Mouse (Mus musculus) hindbrain, embryonic 15.5 days (tissue): ENCODE measurements at regions not wholly inside any gene's neighbourhood (a gene's known extent, or its start where the extent isn't known, plus 50 kb on each side); places are given as distances from the start of the nearest gene placed in this dataset.
A peak's percentile ranks its signal among the peaks of the same experiment; 100 is the strongest.

ENCODE experiments used
- ATAC-seq: fragments of 200-750 bp; cut with Nextera tagmentation; 2 replicates; pipeline ENCODE4 v1.8.0; 2017; ENCODE audit warnings: low read depth, moderate number of reproducible peaks, moderate TSS enrichment; ENCODE audit not compliant: low FRiP score
- H3K27ac ChIP-seq: fragments of 300-500 bp; sonication (generic); replicated peaks from 2 replicates; pipeline ENCODE4 v1.5.1; 2015; ENCODE audit warnings: mild to moderate bottlenecking, inconsistent platforms
- H3K27me3 ChIP-seq: fragments of 300-500 bp; sonication (generic); 2 replicates; pipeline ENCODE4 v1.6.1; 2015; ENCODE audit warnings: control low read depth, inconsistent platforms
- H3K36me3 ChIP-seq: fragments of 300-500 bp; sonication (generic); 2 replicates; pipeline ENCODE4 v1.6.1; 2015; ENCODE audit warnings: control low read depth, inconsistent platforms
- H3K4me1 ChIP-seq: fragments of 300-500 bp; sonication (generic); replicated peaks from 2 replicates; pipeline ENCODE4 v1.6.1; 2015; ENCODE audit warnings: control low read depth, inconsistent platforms
- H3K4me2 ChIP-seq: fragments of 300-500 bp; sonication (generic); 2 replicates; pipeline ENCODE4 v1.6.1; 2015; ENCODE audit warnings: moderate library complexity, mild to moderate bottlenecking, inconsistent platforms
- H3K4me3 ChIP-seq: fragments of 300-500 bp; sonication (generic); 2 replicates; pipeline ENCODE4 v1.5.1; 2015; ENCODE audit warnings: mild to moderate bottlenecking, inconsistent platforms
- H3K9ac ChIP-seq: fragments of 300-500 bp; sonication (generic); 2 replicates; pipeline ENCODE4 v1.6.1; 2015; ENCODE audit warnings: inconsistent platforms
- H3K9me3 ChIP-seq: fragments of 300-500 bp; sonication (generic); 2 replicates; pipeline ENCODE4 v1.6.1; 2016; ENCODE audit warnings: control low read depth, inconsistent platforms
- WGBS: fragments of 180-500 bp; shearing (Covaris S2); methylation state at CpG from one replicate; pipeline ENCODE4 v1.1.7; 2015; 5-methylcytosine and 5-hydroxymethylcytosine counted together

DNA sequence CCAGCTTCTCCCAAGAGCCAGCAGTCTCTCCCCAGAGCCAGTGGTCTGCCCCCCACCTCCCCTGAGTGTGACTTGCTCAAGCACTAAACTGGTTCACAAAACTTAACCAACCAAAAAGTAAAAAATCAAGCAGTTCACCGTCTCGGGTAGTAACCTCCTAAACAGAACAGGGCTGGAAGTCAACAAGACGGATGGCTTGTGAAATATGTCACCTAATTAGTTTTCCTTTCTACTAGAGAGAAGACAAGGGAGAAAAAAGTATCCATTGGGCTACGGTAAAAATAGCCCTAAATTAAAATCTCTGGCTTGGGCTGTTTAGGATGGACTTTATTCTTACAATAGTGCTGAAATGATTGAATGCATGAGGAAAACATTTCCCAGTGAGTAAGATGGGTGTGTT is 108.6 kb downstream of the Foxb1 start:
- Histone ChIP-seq H3K4me1 (no peaks in the 10 kb centered on the region), H3K27ac (no peak overlapping the region), H3K9me3 (no peaks in the 10 kb centered on the region), H3K27me3 (no peaks in the 10 kb centered on the region), H3K4me2 (no peak overlapping the region), H3K4me3 (no peak overlapping the region), H3K36me3 (no peaks in the 10 kb centered on the region), H3K9ac (no peak overlapping the region)
- WGBS: 57% methylated on average over 4 of the region's 4 CpGs
- no peak for ATAC-seq

DNA sequence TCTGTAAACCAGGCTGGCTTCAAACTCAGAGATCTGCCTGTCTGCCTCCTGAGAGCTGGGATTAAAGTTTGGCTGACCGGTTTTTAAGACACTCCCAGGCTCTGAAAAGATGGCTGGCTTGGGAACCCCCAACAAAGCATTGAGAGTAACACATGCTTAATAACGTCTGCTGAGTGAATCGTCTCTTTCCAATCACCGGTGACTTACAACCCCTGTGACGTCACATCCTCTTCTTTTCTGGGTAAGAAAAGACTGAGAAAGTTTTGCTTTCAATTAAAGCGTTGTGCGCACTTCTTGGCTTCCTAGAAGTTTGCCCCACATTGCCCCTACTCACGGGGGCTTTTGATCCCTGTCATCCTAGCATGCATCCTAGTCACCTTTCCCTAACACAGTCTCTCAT is 109.1 kb downstream of the Foxb1 start:
- Histone ChIP-seq H3K27ac (no peak overlapping the region), H3K4me1 (no peaks in the 10 kb centered on the region), H3K9me3 (no peaks in the 10 kb centered on the region), H3K4me2 (no peak overlapping the region), H3K9ac (no peak overlapping the region), H3K4me3 (no peak overlapping the region), H3K27me3 (no peaks in the 10 kb centered on the region), H3K36me3 (no peaks in the 10 kb centered on the region)
- no peak for ATAC-seq
- 76% methylated on average over 8 of the region's 8 CpGs for WGBS

DNA sequence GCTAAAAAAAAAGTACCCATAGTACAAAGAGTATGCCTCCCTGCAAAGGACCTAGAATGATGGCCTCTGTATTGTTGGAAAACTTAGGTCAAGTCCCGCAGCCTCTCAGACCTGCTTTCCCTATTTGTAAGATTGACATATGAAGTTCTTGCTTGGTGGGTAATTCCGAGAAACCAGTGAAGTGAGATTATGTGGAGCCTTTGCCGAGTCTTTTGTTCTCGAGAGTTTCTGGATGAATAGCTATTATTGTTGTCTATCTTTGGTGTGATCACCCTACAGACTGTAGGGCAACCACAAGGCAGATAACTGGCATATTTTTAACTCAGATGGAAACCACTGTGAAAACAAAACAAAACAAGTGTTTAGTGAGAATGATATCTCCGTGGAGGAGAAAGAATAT is 118.1 kb downstream of the Foxb1 start:
- Histone ChIP-seq H3K4me2 (no peak overlapping the region), H3K4me3 (no peak overlapping the region), H3K9me3 (no peaks in the 10 kb centered on the region), H3K36me3 (no peaks in the 10 kb centered on the region), H3K9ac (no peak overlapping the region), H3K27me3 (no peaks in the 10 kb centered on the region), H3K27ac (no peak overlapping the region), H3K4me1 (no peaks in the 10 kb centered on the region)
- ATAC-seq: no peak
- 52% methylated on average over 5 of the region's 5 CpGs for WGBS

DNA sequence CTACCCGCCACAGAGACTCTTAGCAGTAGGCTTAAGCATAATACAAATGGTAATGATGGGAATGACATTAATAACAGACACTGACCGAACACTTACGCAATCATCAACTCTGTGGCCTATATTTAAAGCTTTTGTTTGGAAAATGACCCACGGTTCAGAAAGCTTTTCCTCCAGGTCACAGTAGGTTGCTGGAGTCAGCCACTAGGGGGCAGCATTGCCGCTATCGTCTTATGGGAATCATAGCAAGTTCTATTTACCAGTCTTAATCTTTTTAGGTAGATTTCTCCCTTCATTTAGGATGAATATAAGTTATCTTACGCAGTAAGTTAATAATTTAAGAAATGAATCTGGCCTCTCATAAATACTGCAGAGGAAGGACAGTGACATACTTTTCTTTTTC is 137.4 kb downstream of the Foxb1 start:
- 16% methylated on average over 7 of the region's 7 CpGs for WGBS

DNA sequence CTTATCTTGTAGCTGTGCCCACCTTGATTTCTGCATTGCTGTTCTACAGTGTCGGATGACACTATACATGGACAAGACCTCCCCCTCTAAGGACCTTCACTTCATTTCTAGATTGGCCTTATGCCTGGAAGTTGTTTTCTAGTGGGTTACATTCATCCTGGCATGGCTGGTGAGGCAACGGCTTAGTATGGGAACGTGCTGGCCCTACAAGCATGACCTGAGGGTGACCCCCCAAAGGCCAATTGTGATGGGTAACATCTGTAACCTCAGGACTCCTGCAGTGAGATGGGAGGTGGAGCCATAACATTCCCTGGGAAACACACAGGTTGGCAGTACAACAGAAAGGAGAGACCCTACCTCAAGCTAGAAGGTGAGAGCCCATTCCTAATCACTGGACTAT is 139.7 kb downstream of the Foxb1 start:
- Histone ChIP-seq H3K4me3 (no peak overlapping the region), H3K9me3 (no peaks in the 10 kb centered on the region), H3K4me2 (no peak overlapping the region), H3K36me3 (no peaks in the 10 kb centered on the region), H3K9ac (no peak overlapping the region), H3K4me1 (no peaks in the 10 kb centered on the region), H3K27me3 (no peaks in the 10 kb centered on the region), H3K27ac (no peak overlapping the region)
- ATAC-seq: no peak
- 62% methylated on average over 3 of the region's 3 CpGs for WGBS

More for the DNA sequence above, 137.4 kb downstream of the Foxb1 start:
- no peak overlapping the region for H3K9ac ChIP-seq
- no peak overlapping the region for H3K4me2 ChIP-seq
- H3K9me3 ChIP-seq: no peaks in the 10 kb centered on the region
- ATAC-seq: no peak
- no peaks in the 10 kb centered on the region for H3K4me1 ChIP-seq
- H3K4me3 ChIP-seq: no peak overlapping the region
- H3K36me3 ChIP-seq: no peaks in the 10 kb centered on the region
- no peaks in the 10 kb centered on the region for H3K27me3 ChIP-seq
- no peak overlapping the region for H3K27ac ChIP-seq

DNA sequence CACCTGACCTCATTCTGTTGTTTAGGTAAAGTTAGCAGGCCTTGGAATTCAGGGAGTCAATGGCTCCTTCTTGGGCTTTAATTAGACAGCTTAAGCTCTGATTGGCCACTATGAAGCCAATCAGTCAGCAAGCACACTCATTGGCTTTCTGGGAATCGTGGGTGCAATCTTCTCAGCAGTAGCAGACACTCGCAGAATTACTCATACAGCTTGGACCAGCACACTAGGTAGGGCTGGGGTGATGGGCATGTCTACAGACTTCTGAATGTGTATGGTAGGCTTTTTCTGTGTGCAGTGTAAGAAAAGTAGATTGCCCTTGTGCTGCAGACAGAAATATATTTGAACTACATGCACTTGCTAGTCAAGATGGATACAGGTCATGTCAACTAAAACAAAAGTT is 143.4 kb downstream of the Foxb1 start:
- no peak overlapping the region for H3K27ac ChIP-seq
- H3K36me3 ChIP-seq: no peaks in the 10 kb centered on the region
- no peaks in the 10 kb centered on the region for H3K27me3 ChIP-seq
- no peaks in the 10 kb centered on the region for H3K9me3 ChIP-seq
- no peak for ATAC-seq
- H3K4me2 ChIP-seq: no peak overlapping the region
- no peak overlapping the region for H3K4me3 ChIP-seq
- 88% methylated on average over 2 of the region's 2 CpGs for WGBS
- no peak overlapping the region for H3K9ac ChIP-seq
- no peaks in the 10 kb centered on the region for H3K4me1 ChIP-seq

DNA sequence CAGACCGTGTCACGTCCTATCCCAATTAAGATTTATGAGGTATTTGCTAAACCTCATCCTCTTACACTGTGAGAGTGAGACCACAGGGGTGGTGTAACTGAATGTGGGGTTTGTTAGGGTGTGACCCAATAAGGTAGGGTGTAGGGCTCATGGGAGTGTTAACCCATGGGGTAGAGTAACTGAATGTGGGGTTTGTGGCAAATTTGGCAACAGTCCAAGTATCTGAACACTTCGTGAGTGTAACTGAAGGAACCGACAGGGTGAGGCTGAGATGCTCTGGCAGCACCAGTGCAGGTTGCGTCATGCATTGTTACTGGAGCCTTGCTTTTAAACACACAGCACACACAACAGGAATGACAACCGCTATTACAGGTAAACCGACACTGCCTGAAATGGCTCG is 144.1 kb downstream of the Anxa2 start:
- H3K9me3 ChIP-seq: no peaks in the 10 kb centered on the region
- no peak for ATAC-seq
- no peak overlapping the region for H3K9ac ChIP-seq
- no peak overlapping the region for H3K4me2 ChIP-seq
- H3K4me1 ChIP-seq: no peaks in the 10 kb centered on the region; the same call in 1 of the 2 replicates
- H3K4me3 ChIP-seq: no peak overlapping the region
- 78% methylated on average over 8 of the region's 8 CpGs for WGBS
- H3K27me3 ChIP-seq: no peaks in the 10 kb centered on the region
- no peak overlapping the region for H3K27ac ChIP-seq
- H3K36me3 ChIP-seq: no peaks in the 10 kb centered on the region

DNA sequence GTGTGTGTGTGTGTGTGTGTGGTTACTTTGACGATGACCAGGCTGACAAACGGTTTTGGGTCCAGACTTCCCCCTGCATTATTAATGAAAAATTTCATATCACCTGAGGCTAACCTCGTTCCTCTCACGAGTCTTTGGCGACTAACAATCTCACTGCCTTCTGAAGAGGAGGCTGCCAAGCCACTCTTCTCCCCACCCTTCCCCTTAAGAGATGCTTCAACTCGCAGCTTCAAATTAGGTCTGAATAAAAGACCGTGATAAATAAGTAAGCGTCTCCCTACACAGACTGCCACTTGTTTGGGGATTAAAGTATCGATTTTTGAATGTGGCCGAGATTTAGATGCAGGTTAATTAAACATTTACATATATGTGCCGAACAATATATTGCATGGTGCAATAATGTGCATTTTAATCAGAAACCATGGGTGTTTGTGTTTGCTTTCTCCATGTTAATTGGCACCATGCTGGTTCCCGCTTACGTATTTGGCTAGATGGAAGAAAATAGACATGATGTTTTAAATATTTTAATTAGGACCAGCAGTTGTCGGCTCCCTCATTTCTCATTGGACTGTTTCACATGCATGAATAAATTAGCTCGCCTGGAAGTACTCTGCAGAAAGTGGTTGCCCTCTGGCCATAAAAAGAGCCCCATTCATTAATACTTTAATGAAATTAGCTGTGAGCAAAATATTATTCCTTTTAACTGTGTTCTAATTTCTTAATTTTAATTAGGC is 139.1 kb downstream of the Anxa2 start:
- Histone ChIP-seq H3K4me3 (no peak overlapping the region), H3K27ac (no peak overlapping the region), H3K36me3 (no peaks in the 10 kb centered on the region), H3K9me3 (no peaks in the 10 kb centered on the region), H3K4me1 (no peaks in the 10 kb centered on the region; the same call in 1 of the 2 replicates), H3K27me3 (no peaks in the 10 kb centered on the region), H3K4me2 (peak overlapping the region; percentile 19; the same call in 1 of the 2 replicates), H3K9ac (no peak overlapping the region)
- WGBS: 36% methylated on average over 15 of the region's 15 CpGs
- peak; percentile 45; the same call in 1 of the 2 replicates for ATAC-seq

DNA sequence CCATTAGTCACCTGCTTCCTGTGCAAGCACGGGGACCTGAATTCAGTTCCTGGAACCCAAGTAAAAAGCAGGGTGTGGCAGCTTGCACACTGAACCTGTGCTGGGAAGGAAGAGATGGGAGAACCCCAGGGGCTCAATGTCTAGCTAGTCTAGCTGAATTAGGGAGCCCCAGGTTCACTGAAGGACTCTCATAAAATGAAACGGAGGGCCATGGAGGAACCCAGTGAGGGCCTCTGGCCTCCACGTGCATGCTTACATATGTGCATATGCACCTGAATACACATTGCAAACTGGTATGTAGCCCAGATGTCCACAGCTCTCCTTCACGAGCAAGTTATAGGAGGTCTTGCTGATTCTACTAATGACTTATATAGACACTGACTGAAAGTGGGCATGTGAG is 135.4 kb downstream of the Anxa2 start:
- H3K9me3 ChIP-seq: no peaks in the 10 kb centered on the region
- H3K4me2 ChIP-seq: no peak overlapping the region
- no peak for ATAC-seq
- H3K27ac ChIP-seq: no peak overlapping the region
- no peak overlapping the region for H3K9ac ChIP-seq
- H3K4me1 ChIP-seq: no peaks in the 10 kb centered on the region; the same call in 1 of the 2 replicates
- no peaks in the 10 kb centered on the region for H3K27me3 ChIP-seq
- 82% methylated on average over 4 of the region's 4 CpGs for WGBS
- H3K36me3 ChIP-seq: no peaks in the 10 kb centered on the region
- H3K4me3 ChIP-seq: no peak overlapping the region

DNA sequence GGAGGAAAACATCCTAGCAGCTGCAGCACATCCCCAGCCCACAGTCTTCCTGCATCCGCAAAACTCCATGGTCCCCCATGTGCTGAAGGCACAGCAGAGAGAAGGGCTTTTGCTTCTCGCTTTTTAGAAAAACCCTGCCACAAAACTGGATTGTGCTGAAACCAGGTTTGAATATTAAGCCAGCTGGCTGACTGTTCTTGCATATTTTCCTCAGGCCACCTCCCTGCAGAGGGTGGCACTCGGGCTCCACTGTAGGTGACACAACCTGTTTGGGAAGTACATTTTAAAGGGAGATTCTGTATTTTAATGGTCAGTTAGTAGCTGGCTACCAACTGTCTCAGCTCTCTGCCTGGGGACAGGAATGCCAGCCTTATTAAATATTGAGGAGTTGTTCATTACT is 133.7 kb downstream of the Anxa2 start:
- Histone ChIP-seq H3K4me1 (no peaks in the 10 kb centered on the region), H3K4me3 (no peak overlapping the region), H3K9me3 (no peaks in the 10 kb centered on the region), H3K27ac (no peak overlapping the region), H3K4me2 (no peak overlapping the region), H3K27me3 (no peaks in the 10 kb centered on the region), H3K9ac (no peak overlapping the region), H3K36me3 (no peaks in the 10 kb centered on the region)
- ATAC-seq: no peak
- WGBS: 73% methylated on average over 3 of the region's 3 CpGs

DNA sequence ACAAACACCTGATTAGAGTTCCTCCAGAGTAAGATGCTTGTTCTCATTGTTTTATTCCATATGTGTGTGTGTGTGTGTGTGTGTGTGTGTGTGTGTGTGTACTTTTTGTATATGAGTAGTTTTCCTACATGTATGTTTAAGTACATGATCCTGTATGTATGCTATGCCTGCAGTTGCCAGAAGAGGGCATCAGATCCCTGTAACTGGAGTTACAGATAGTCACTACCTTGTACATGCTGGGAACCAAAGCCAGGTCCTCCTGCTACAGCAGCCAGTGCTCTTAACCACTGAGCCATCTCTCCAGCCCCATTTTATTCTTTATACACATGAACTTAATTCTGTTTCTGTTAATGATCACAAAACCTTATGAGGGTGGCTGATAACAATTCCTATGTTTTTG is 127.8 kb downstream of the Anxa2 start:
- no peaks in the 10 kb centered on the region for H3K27me3 ChIP-seq
- no peak overlapping the region for H3K4me2 ChIP-seq
- H3K9me3 ChIP-seq: no peaks in the 10 kb centered on the region
- no peak overlapping the region for H3K9ac ChIP-seq
- no peak overlapping the region for H3K4me3 ChIP-seq
- no peak for ATAC-seq
- no peaks in the 10 kb centered on the region for H3K4me1 ChIP-seq
- no peaks in the 10 kb centered on the region for H3K36me3 ChIP-seq
- no peak overlapping the region for H3K27ac ChIP-seq

DNA sequence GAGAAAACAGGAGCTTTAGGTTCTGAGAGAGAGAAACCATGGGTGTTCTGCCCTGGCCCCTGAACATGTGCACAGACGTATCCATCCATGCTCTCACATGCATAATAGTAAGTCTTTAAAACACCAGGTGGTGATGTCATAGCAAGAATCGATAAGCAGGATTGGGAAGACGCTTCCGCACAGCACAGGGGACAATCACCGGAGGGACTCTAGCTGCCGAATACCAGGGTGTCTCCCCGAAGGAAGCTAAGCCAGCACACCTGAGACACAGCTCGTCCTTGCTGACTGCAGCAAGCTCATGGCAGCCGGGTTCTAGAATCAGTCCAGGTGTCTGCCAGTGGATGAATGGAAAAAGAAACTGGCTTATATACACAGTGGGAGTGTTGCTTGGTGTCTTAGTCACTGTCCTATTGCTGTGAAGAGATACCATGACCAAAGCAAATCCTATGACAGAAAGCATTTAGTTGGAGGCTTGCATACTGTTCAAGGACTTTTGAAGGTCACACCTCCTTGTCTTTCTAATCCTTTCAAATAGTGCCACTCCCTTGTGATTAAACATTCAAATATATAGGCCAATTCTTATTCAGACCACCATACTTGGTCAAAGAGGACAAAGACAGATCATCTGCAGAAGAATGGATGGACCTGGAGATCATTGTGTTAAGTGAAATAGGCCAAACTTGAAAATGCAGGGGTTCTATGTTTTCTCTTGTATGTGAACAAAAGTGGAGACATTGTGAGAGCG is 124.4 kb downstream of the Anxa2 start:
- H3K9ac ChIP-seq: no peak overlapping the region
- H3K27ac ChIP-seq: no peak overlapping the region
- no peaks in the 10 kb centered on the region for H3K4me1 ChIP-seq
- H3K4me2 ChIP-seq: no peak overlapping the region
- WGBS: 93% methylated on average over 10 of the region's 10 CpGs
- no peaks in the 10 kb centered on the region for H3K36me3 ChIP-seq
- H3K4me3 ChIP-seq: no peak overlapping the region
- 0 out of 2 replicates have a peak, but pooled peaks cover 2% of the 10 kb centered on the region for H3K27me3 ChIP-seq
- no peak for ATAC-seq
- H3K9me3 ChIP-seq: no peaks in the 10 kb centered on the region
